In the genomic region with DNA sequence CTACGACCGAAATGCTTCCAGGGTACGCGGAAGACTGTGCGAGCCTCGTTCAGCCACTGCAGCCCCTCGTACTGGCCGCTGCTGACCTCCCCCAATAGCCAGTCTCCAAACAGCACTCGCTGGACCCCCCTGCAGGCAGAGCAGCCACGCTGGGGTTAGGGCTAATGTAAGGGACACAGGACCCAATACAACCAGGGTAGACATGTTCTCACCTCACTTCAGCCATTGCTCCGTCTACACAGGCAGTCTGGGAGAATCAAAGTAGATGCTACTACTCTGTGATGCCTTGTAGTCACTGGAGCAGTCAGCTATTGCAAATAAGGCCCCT, we compare ENCODE assay signal across 8 mouse cellular contexts. TPM values are rescaled to one million over a fixed set of nuclear protein-coding genes. Genes with fewer than 3 reads are reported as not detected.
DNase-seq lines count a peak whose midpoint lies in the region; ATAC-seq and TF ChIP-seq lines count a peak whose summit lies in the region.

No protein-coding gene starts in this region.

- H3K4me2 ChIP-seq in forebrain, postnatal 0 days (ENCODE audit: low read depth): no peak overlapping the region
- peak overlapping the region; percentile 72 for H3K4me2 ChIP-seq in lung, postnatal 0 days (replicated peaks; ENCODE audit: low read depth, low read length)
- peak overlapping the region; percentile 88 for H3K4me2 ChIP-seq in intestine, embryonic 15.5 days (replicated peaks)

- no peak for TF ChIP-seq EP300 in lung, postnatal 0 days (IDR thresholded peaks at IDR 0.05)

- 0 out of 2 replicates have a peak overlapping the region, but pooled peaks have one; percentile 20 for H3K27ac ChIP-seq in forebrain, embryonic 10.5 days
- H3K27ac ChIP-seq in forebrain, postnatal 0 days (ENCODE audit: low read depth, low read length): no peak overlapping the region
- H3K27ac ChIP-seq in lung, postnatal 0 days (ENCODE audit: low read length): no peak overlapping the region
- no peak overlapping the region for H3K27ac ChIP-seq in intestine, embryonic 15.5 days

- 39% methylated on average over 11 of the region's 11 CpGs for WGBS in forebrain, embryonic 10.5 days
- 34% methylated on average over 11 of the region's 11 CpGs for WGBS in forebrain, postnatal 0 days
- WGBS in lung, postnatal 0 days: 38% methylated on average over 11 of the region's 11 CpGs
- 46% methylated on average over 11 of the region's 11 CpGs for WGBS in intestine, embryonic 15.5 days

- no peak for TF ChIP-seq CTCF in forebrain, postnatal 0 days (IDR thresholded peaks at IDR 0.05; ENCODE audit: low read depth)
- TF ChIP-seq CTCF in lung, postnatal 0 days (IDR thresholded peaks at IDR 0.05): no peak

- ATAC-seq in forebrain, postnatal 0 days: no peak
- no peak for ATAC-seq in lung, postnatal 0 days
- no peak for ATAC-seq in intestine, embryonic 15.5 days
- 0 out of 2 replicates have a peak, but pooled peaks have one; percentile 1 for ATAC-seq in neutrophil, adult 5-6 weeks (ENCODE audit: extremely low read depth, insufficient number of reproducible peaks, low FRiP score, poor library complexity, severe bottlenecking)

- H3K9me3 ChIP-seq in forebrain, embryonic 10.5 days: no peaks in the 10 kb centered on the region
- H3K9me3 ChIP-seq in forebrain, postnatal 0 days (ENCODE audit: low read length): no peaks in the 10 kb centered on the region
- H3K9me3 ChIP-seq in lung, postnatal 0 days (ENCODE audit: low read length): no peaks in the 10 kb centered on the region
- no peaks in the 10 kb centered on the region for H3K9me3 ChIP-seq in intestine, embryonic 15.5 days

- no peak overlapping the region for H3K9ac ChIP-seq in forebrain, postnatal 0 days
- H3K9ac ChIP-seq in lung, postnatal 0 days (replicated peaks; ENCODE audit: low read depth): no peak overlapping the region; the same call in 1 of the 2 replicates
- H3K9ac ChIP-seq in intestine, embryonic 15.5 days: no peak overlapping the region

- H3K27me3 ChIP-seq in forebrain, embryonic 10.5 days (ENCODE audit: poor library complexity, severe bottlenecking): peaks cover 11% of the 10 kb centered on the region
- H3K27me3 ChIP-seq in forebrain, postnatal 0 days (ENCODE audit: insufficient read depth, low read length): no peaks in the 10 kb centered on the region
- no peaks in the 10 kb centered on the region for H3K27me3 ChIP-seq in lung, postnatal 0 days (replicated peaks; ENCODE audit: insufficient read depth, low read length)
- H3K27me3 ChIP-seq in intestine, embryonic 15.5 days (replicated peaks): no peaks in the 10 kb centered on the region

- no peak for DNase-seq in forebrain, embryonic 10.5 days (ENCODE audit: extremely low spot score, low spot score)
- no peak for DNase-seq in forebrain, postnatal 0 days
- DNase-seq in lung, postnatal 0 days (ENCODE audit: low spot score): no peak
- no peak for DNase-seq in lung, postnatal 4 days
- DNase-seq in embryo, embryonic 10 days (ENCODE audit: low spot score): no peak
- no peak for DNase-seq in kidney, adult 9 months

- H3K4me1 ChIP-seq in forebrain, embryonic 10.5 days: peaks cover 22% of the 10 kb centered on the region
- H3K4me1 ChIP-seq in forebrain, postnatal 0 days (ENCODE audit: insufficient read depth): no peaks in the 10 kb centered on the region
- peaks cover 9% of the 10 kb centered on the region; the same call in 1 of the 2 replicates for H3K4me1 ChIP-seq in lung, postnatal 0 days (ENCODE audit: insufficient read depth, low read depth, low read length)
- H3K4me1 ChIP-seq in intestine, embryonic 15.5 days (replicated peaks): peaks cover 12% of the 10 kb centered on the region

- H3K4me3 ChIP-seq in forebrain, embryonic 10.5 days: no peak overlapping the region
- no peak overlapping the region for H3K4me3 ChIP-seq in forebrain, postnatal 0 days (ENCODE audit: low read depth, low read length)
- H3K4me3 ChIP-seq in lung, postnatal 0 days (ENCODE audit: low read depth, low read length): peak overlapping the region; percentile 89
- peak overlapping the region; percentile 60 for H3K4me3 ChIP-seq in intestine, embryonic 15.5 days (replicated peaks)

- peaks cover 44% of the 10 kb centered on the region for H3K36me3 ChIP-seq in forebrain, embryonic 10.5 days (replicated peaks)
- peaks cover 40% of the 10 kb centered on the region for H3K36me3 ChIP-seq in forebrain, postnatal 0 days (ENCODE audit: insufficient read depth)
- H3K36me3 ChIP-seq in lung, postnatal 0 days (ENCODE audit: insufficient read depth, low read length): peaks cover 32% of the 10 kb centered on the region; the same call in 1 of the 2 replicates
- peaks cover 37% of the 10 kb centered on the region for H3K36me3 ChIP-seq in intestine, embryonic 15.5 days

RNA-seq across cellular contexts. Expression of gene Irf7, which starts 0.9 kb away (rescaled TPM):
- polyA plus RNA-seq in forebrain, embryonic 10.5 days (2016; fragmentation: Nextera tagmentation; extraction: Ambion mirVana): 0.15 and 0.23 TPM in 2 replicates
- total RNA-seq in forebrain, postnatal 0 days (2014; rRNA removed): 1.3 and 3.8 TPM in 2 replicates
- polyA plus RNA-seq in forebrain, postnatal 0 days (2015; fragmentation: Nextera tagmentation; extraction: Ambion mirVana): 3.4 and 3.7 TPM in 2 replicates
- 12.6 and 15.8 TPM in 2 replicates for polyA plus RNA-seq in lung, postnatal 0 days (2015; fragmentation: Nextera tagmentation; extraction: Ambion mirVana)
- polyA plus RNA-seq in intestine, embryonic 15.5 days (2015; fragmentation: Nextera tagmentation; extraction: Ambion mirVana): 5.2 and 5.7 TPM in 2 replicates
- 122 and 134 TPM in 2 replicates for total RNA-seq in neutrophil, adult 5-6 weeks (2017)

RNA-seq across cellular contexts. Expression of gene Cdhr5, which starts 11.2 kb away (rescaled TPM):
- polyA plus RNA-seq in forebrain, embryonic 10.5 days (2016; fragmentation: Nextera tagmentation; extraction: Ambion mirVana): not detected in 2 replicates
- not detected in 2 replicates for total RNA-seq in forebrain, postnatal 0 days (2014; rRNA removed)
- not detected in 2 replicates for polyA plus RNA-seq in forebrain, postnatal 0 days (2015; fragmentation: Nextera tagmentation; extraction: Ambion mirVana)
- polyA plus RNA-seq in lung, postnatal 0 days (2015; fragmentation: Nextera tagmentation; extraction: Ambion mirVana): not detected in 2 replicates
- 75.8 and 96.1 TPM in 2 replicates for polyA plus RNA-seq in intestine, embryonic 15.5 days (2015; fragmentation: Nextera tagmentation; extraction: Ambion mirVana)
- not detected in 2 replicates for total RNA-seq in neutrophil, adult 5-6 weeks (2017)

RNA-seq across cellular contexts. Expression of gene Sct, which starts 13.6 kb away (rescaled TPM):
- polyA plus RNA-seq in forebrain, embryonic 10.5 days (2016; fragmentation: Nextera tagmentation; extraction: Ambion mirVana): 0.87 and 1.7 TPM in 2 replicates
- total RNA-seq in forebrain, postnatal 0 days (2014; rRNA removed): not detected in 2 replicates
- polyA plus RNA-seq in forebrain, postnatal 0 days (2015; fragmentation: Nextera tagmentation; extraction: Ambion mirVana): 2.9 and 3.9 TPM in 2 replicates
- polyA plus RNA-seq in lung, postnatal 0 days (2015; fragmentation: Nextera tagmentation; extraction: Ambion mirVana): 1.0 and 1.3 TPM in 2 replicates
- polyA plus RNA-seq in intestine, embryonic 15.5 days (2015; fragmentation: Nextera tagmentation; extraction: Ambion mirVana): 203 and 260 TPM in 2 replicates
- not detected in 2 replicates for total RNA-seq in neutrophil, adult 5-6 weeks (2017)

RNA-seq across cellular contexts. Expression of gene Drd4, which starts 26.4 kb away (rescaled TPM):
- 0.17 and 0.46 TPM in 2 replicates for polyA plus RNA-seq in forebrain, embryonic 10.5 days (2016; fragmentation: Nextera tagmentation; extraction: Ambion mirVana)
- 0.31 and 0.38 TPM in 2 replicates for total RNA-seq in forebrain, postnatal 0 days (2014; rRNA removed)
- polyA plus RNA-seq in forebrain, postnatal 0 days (2015; fragmentation: Nextera tagmentation; extraction: Ambion mirVana): 0.90 and 0.98 TPM in 2 replicates
- 0.12 and 0.17 TPM in 2 replicates for polyA plus RNA-seq in lung, postnatal 0 days (2015; fragmentation: Nextera tagmentation; extraction: Ambion mirVana)
- polyA plus RNA-seq in intestine, embryonic 15.5 days (2015; fragmentation: Nextera tagmentation; extraction: Ambion mirVana): 0.35 and 0.40 TPM in 2 replicates
- not detected in 2 replicates for total RNA-seq in neutrophil, adult 5-6 weeks (2017)

RNA-seq across cellular contexts. Expression of gene Phrf1, which starts 36.8 kb away (rescaled TPM):
- 121 and 124 TPM in 2 replicates for polyA plus RNA-seq in forebrain, embryonic 10.5 days (2016; fragmentation: Nextera tagmentation; extraction: Ambion mirVana)
- total RNA-seq in forebrain, postnatal 0 days (2014; rRNA removed): 50.2 and 53.8 TPM in 2 replicates
- polyA plus RNA-seq in forebrain, postnatal 0 days (2015; fragmentation: Nextera tagmentation; extraction: Ambion mirVana): 26.1 and 35.8 TPM in 2 replicates
- 26.6 and 32.0 TPM in 2 replicates for polyA plus RNA-seq in lung, postnatal 0 days (2015; fragmentation: Nextera tagmentation; extraction: Ambion mirVana)
- polyA plus RNA-seq in intestine, embryonic 15.5 days (2015; fragmentation: Nextera tagmentation; extraction: Ambion mirVana): 61.9 and 62.1 TPM in 2 replicates
- total RNA-seq in neutrophil, adult 5-6 weeks (2017): 82.6 and 97.8 TPM in 2 replicates

Comparison
In these comparisons a context has a peak if more than half of its experiments do, and no peak if none do; other contexts are left out.
1. H3K4me3 ChIP-seq: peak in lung, postnatal 0 days (single experiment) and intestine, embryonic 15.5 days (single experiment); none in forebrain, embryonic 10.5 days (single experiment) and forebrain, postnatal 0 days (single experiment).
2. RNA of gene Cdhr5, which starts 11.2 kb away (polyA plus RNA-seq): 75.8 to 96.1 TPM in intestine, embryonic 15.5 days; not detected in lung, postnatal 0 days, not detected in forebrain, embryonic 10.5 days and not detected in forebrain, postnatal 0 days; every median in the first group is over 10 times any median in the second.
3. RNA of gene Sct, which starts 13.6 kb away (polyA plus RNA-seq): 203 to 260 TPM in intestine, embryonic 15.5 days; 2.9 to 3.9 TPM in forebrain, postnatal 0 days, 0.87 to 1.7 TPM in forebrain, embryonic 10.5 days and 1.0 to 1.3 TPM in lung, postnatal 0 days; every median in the first group is over 10 times any median in the second.